Comparison of ENCODE assay signal across 46 mouse cellular contexts in genomic region chr11:54292163-54292562, GRCm38 (mm10). TPM values are rescaled to one million over a fixed set of nuclear protein-coding genes. Genes with fewer than 3 reads are reported as not detected.
"Had no signal": no experiment of that assay in that cellular context is flagged by ENCODE, and none has a peak within 500 bp of the region (broad histone marks: within the 10 kb centered on the region; RNA-seq: fewer than 3 reads in every experiment).

No protein-coding gene starts in this region.

- H3K9me3 ChIP-seq: limb, embryonic 10.5 days; limb, embryonic 12.5 days; limb, embryonic 13.5 days; limb, embryonic 15.5 days; liver, embryonic 13.5 days; liver, embryonic 15.5 days; lung, embryonic 15.5 days; midbrain, embryonic 10.5 days; midbrain, embryonic 12.5 days; midbrain, embryonic 13.5 days; midbrain, embryonic 15.5 days; neural tube, embryonic 12.5 days; neural tube, embryonic 13.5 days had no signal

- H3K9ac ChIP-seq: limb, embryonic 12.5 days; limb, embryonic 13.5 days; limb, embryonic 15.5 days; liver, embryonic 13.5 days; liver, embryonic 14.5 days; liver, embryonic 15.5 days; lung, embryonic 14.5 days; lung, embryonic 15.5 days; midbrain, embryonic 12.5 days; midbrain, embryonic 13.5 days; midbrain, embryonic 15.5 days; neural tube, embryonic 12.5 days; neural tube, embryonic 13.5 days had no signal

- ATAC-seq: lung, postnatal 0 days; midbrain, embryonic 13.5 days; midbrain, embryonic 15.5 days; midbrain, embryonic 16.5 days had no signal

- H3K27me3 ChIP-seq: limb, embryonic 12.5 days; limb, embryonic 13.5 days; limb, embryonic 15.5 days; liver, embryonic 13.5 days; liver, embryonic 15.5 days; lung, embryonic 15.5 days; midbrain, embryonic 12.5 days; midbrain, embryonic 13.5 days; midbrain, embryonic 15.5 days; neural tube, embryonic 12.5 days; neural tube, embryonic 13.5 days had no signal

- H3K27ac ChIP-seq: limb, embryonic 10.5 days; limb, embryonic 12.5 days; limb, embryonic 13.5 days; limb, embryonic 15.5 days; liver, embryonic 13.5 days; liver, embryonic 14.5 days; liver, embryonic 15.5 days; lung, embryonic 15.5 days; macrophage; midbrain, embryonic 10.5 days; midbrain, embryonic 12.5 days; midbrain, embryonic 13.5 days; midbrain, embryonic 15.5 days; neural tube, embryonic 12.5 days; neural tube, embryonic 13.5 days had no signal

- H3K4me3 ChIP-seq: limb, embryonic 10.5 days; limb, embryonic 12.5 days; limb, embryonic 13.5 days; limb, embryonic 15.5 days; liver, embryonic 13.5 days; liver, embryonic 15.5 days; lung, embryonic 15.5 days; megakaryocyte, embryonic 14.5 days; midbrain, embryonic 10.5 days; midbrain, embryonic 12.5 days; midbrain, embryonic 13.5 days; midbrain, embryonic 15.5 days; myocyte; neural tube, embryonic 12.5 days; neural tube, embryonic 13.5 days had no signal

- H3K4me1 ChIP-seq: limb, embryonic 10.5 days; limb, embryonic 12.5 days; limb, embryonic 13.5 days; limb, embryonic 15.5 days; liver, embryonic 13.5 days; liver, embryonic 15.5 days; lung, embryonic 15.5 days; midbrain, embryonic 10.5 days; midbrain, embryonic 12.5 days; midbrain, embryonic 13.5 days; midbrain, embryonic 15.5 days; neural tube, embryonic 12.5 days; neural tube, embryonic 13.5 days had no signal

- DNase-seq: left cerebral cortex, postnatal 4 days; liver; liver, embryonic 13.5 days; lung, adult 18-20 months; lung, adult 2 months; lung, embryonic 14.5 days; lung, postnatal 10 days; lung, postnatal 14 days; lung, postnatal 36 days; lung, postnatal 4 days; midbrain, embryonic 14.5 days had no signal

- H3K4me2 ChIP-seq: limb, embryonic 12.5 days; limb, embryonic 13.5 days; limb, embryonic 15.5 days; liver, embryonic 11.5 days; liver, embryonic 13.5 days; liver, embryonic 15.5 days; lung, embryonic 14.5 days; lung, embryonic 15.5 days; midbrain, embryonic 11.5 days; midbrain, embryonic 12.5 days; midbrain, embryonic 13.5 days; midbrain, embryonic 15.5 days; neural tube, embryonic 12.5 days; neural tube, embryonic 13.5 days had no signal

- H3K36me3 ChIP-seq: limb, embryonic 10.5 days; limb, embryonic 12.5 days; limb, embryonic 13.5 days; limb, embryonic 15.5 days; liver, embryonic 13.5 days; liver, embryonic 15.5 days; lung, embryonic 15.5 days; midbrain, embryonic 10.5 days; midbrain, embryonic 12.5 days; midbrain, embryonic 13.5 days; midbrain, embryonic 15.5 days; neural tube, embryonic 12.5 days; neural tube, embryonic 13.5 days had no signal

RNA-seq across cellular contexts. Expression of gene Acsl6, which starts 11.4 kb away (rescaled TPM):
- total RNA-seq: monocyte, adult 5-6 weeks had no signal
- polyA plus RNA-seq: liver, adult 2 months; macrophage had no signal

RNA-seq across cellular contexts. Expression of gene Il3, which starts 25.1 kb away (rescaled TPM):
- total RNA-seq: left cerebral cortex, adult 8-10 months; left cerebral cortex, postnatal 10 days; left cerebral cortex, postnatal 14 days; left cerebral cortex, postnatal 25 days; left cerebral cortex, postnatal 36 days; left cerebral cortex, postnatal 4 days; liver, adult 2 months; megakaryocyte progenitor cell, adult 5-6 weeks; megakaryocyte, adult 5-6 weeks; midbrain, postnatal 0 days; monocyte, adult 5-6 weeks had no signal
- polyA plus RNA-seq: limb, embryonic 10.5 days; limb, embryonic 11.5 days; limb, embryonic 12.5 days; limb, embryonic 13.5 days; limb, embryonic 14.5 days; limb, embryonic 15.5 days; liver, adult 2 months; liver, embryonic 11.5 days; liver, embryonic 13.5 days; liver, embryonic 14.5 days; liver, embryonic 15.5 days; liver, embryonic 16.5 days; lung, adult 2 months; lung, embryonic 14.5 days; lung, embryonic 15.5 days; lung, embryonic 16.5 days; lung, postnatal 0 days; macrophage; midbrain, embryonic 10.5 days; midbrain, embryonic 11.5 days; midbrain, embryonic 12.5 days; midbrain, embryonic 13.5 days; midbrain, embryonic 14.5 days; midbrain, embryonic 15.5 days; midbrain, embryonic 16.5 days; midbrain, postnatal 0 days; myocyte; neural tube, embryonic 11.5 days; neural tube, embryonic 12.5 days; neural tube, embryonic 13.5 days had no signal

RNA-seq across cellular contexts. Expression of gene Csf2, which starts 42.7 kb away (rescaled TPM):
- total RNA-seq: left cerebral cortex, adult 8-10 months; left cerebral cortex, postnatal 10 days; left cerebral cortex, postnatal 14 days; left cerebral cortex, postnatal 25 days; left cerebral cortex, postnatal 36 days; left cerebral cortex, postnatal 4 days; liver, adult 2 months; megakaryocyte progenitor cell, adult 5-6 weeks; megakaryocyte, adult 5-6 weeks; midbrain, postnatal 0 days; monocyte, adult 5-6 weeks had no signal
- polyA plus RNA-seq: limb, embryonic 10.5 days; limb, embryonic 11.5 days; limb, embryonic 12.5 days; limb, embryonic 13.5 days; limb, embryonic 14.5 days; limb, embryonic 15.5 days; liver, adult 2 months; liver, embryonic 11.5 days; liver, embryonic 13.5 days; liver, embryonic 14.5 days; liver, embryonic 15.5 days; liver, embryonic 16.5 days; macrophage; midbrain, embryonic 10.5 days; midbrain, embryonic 11.5 days; midbrain, embryonic 12.5 days; midbrain, embryonic 13.5 days; midbrain, embryonic 14.5 days; midbrain, embryonic 15.5 days; midbrain, embryonic 16.5 days; midbrain, postnatal 0 days; myocyte; neural tube, embryonic 11.5 days; neural tube, embryonic 12.5 days; neural tube, embryonic 13.5 days had no signal
